Mouse (Mus musculus) cerebellum, postnatal 10 days (tissue): ENCODE measurements around the gene Olfr10.

Experiments used
- DNase-seq, 2 experiments: peaks; one replicate each; pipeline ENCODE4 v3.0.0; 2021; ENCODE audit warnings: mixed read lengths in 2 of 2

The Olfr10 gene

DNA sequence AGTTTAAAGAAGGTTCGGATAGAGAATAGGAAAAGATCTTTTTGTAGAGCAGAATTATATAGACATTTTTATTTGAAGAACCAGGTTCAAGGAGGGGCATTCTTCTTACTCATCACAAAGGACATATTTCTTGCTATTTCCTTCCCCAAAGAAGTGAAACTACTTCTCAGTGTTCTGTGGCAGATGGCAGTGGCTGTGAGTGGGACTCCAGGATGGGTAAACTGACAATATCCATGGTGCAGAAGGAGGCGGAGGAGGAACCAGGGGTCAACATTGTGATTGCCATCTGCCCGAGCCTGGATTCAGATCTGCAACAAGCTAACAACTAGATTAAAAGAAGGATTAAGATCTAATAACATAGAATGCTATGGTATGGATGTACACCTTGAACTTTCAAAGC lies 22.2 kb downstream of the Olfr10 start:
- no peak for DNase-seq

DNA sequence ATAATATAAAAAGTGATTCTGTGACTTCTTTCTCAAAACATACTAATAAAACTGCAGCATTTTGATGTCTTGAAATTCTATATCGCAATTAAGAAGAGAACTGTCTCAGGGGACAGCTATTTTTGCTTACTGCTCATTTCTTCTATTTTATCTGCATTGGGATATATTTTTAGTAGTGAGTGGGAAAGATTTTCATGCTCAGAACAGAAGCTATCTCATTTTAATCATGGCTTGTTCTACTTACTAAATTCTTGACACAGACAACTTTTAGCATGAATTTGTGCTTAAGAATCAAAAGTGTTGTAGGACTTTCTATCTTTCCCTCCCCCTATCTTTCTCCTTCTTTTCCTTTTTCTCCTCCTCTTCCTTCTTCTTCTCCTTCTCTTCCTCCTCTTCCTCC lies 25.1 kb downstream of the Olfr10 start:
- no peak for DNase-seq

DNA sequence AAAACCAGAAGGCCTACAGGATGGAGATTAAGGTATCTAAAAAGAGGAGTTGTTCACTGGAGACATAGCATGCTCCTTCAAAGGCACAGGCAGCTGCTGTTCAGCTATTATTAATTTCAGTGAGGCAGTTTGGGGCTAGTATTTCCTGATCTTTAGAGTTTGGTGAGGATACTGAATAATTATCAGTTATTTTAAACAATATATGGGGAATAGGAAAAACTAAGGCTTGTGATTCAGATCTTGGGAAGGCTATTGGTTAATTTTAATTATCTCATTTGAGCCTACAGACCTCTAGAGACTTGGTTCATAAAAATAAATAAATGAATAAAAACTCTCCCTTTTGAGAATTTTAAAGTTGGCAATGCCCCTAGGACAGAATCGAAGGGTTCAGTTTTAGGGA lies 30.3 kb downstream of the Olfr10 start, which contains the start of gene Olfr1390:
Gene Olfr1390 (plus strand): TSS at position 301 of the 400 bp plus-strand sequence.
- DNase-seq, result no peak

DNA sequence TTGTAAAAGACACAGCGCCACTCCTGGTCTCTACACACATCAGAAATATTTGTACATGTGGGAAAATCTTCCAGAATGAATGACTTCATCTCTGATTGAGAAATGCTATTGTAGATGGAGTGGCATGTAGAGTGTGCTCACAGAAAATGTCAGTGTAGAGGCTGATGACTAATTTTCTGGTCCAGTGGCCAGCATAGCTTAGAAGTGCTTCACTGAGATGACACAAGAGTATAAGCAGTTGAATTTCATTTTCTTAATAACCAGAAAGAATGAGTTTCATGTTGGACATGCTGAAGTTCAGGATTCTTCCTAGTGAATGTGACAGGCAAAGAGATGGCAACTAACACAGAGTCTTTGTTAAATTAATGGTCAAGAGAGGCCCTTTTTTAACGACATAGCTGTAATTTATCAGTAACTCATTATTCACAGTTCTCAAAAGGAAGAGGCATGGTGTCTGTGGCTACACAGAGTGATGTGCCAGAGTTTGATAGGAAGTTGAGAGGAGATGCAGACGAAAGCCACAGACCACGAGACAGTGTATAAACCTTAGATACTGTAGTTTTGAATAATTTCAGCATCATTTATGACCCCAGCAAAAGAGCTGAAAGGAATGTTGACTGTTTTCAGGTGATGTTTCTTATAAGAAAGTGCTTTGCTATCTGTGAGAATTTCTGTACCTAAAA lies 32.8 kb downstream of the Olfr10 start:
- no peak for DNase-seq
